Mouse (Mus musculus) T-helper 17 cell (primary cell): ENCODE measurements around the gene Gm28230.

Experiments
- in situ Hi-C, 2 experiments: fragments of 300-600 bp; cut with MboI, MseI; formaldehyde crosslinking; loops; 1 replicate in 1 of 2; 2 replicates in 1 of 2; pipeline ENCODE4 v1.15.1; 2025; ENCODE audit warnings: high pct_unique_total_duplicates in 2 of 2

Gene Gm28230

DNA sequence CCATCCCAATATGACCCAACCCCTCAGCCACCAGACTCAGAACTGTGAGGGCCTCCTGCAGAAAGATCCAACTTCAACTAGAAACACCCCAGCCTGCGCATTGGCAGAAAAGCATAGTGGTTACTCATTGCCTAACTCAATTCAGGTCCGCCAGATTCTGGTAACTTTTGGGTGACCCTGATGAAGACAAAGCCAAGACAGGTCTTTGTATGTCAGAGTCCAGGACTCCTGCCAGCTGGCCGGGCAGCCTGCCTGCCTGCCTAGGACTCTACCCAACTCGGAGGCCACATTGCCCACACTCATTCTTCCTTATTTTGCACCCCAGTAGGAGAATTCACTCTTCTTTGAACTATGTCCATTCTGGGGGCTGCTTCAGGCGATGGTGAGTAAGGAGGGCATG, at the start of gene Gm28230:
Gene Gm28230 (plus strand): TSS at position 178 of the 400 bp plus-strand sequence.
- in situ Hi-C loops, result loop anchor here in 1 of 2 experiments (25.0 kb wide), 2 partner anchors 861 to 1864 kb away; no protein-coding TSS in a partner anchor

DNA sequence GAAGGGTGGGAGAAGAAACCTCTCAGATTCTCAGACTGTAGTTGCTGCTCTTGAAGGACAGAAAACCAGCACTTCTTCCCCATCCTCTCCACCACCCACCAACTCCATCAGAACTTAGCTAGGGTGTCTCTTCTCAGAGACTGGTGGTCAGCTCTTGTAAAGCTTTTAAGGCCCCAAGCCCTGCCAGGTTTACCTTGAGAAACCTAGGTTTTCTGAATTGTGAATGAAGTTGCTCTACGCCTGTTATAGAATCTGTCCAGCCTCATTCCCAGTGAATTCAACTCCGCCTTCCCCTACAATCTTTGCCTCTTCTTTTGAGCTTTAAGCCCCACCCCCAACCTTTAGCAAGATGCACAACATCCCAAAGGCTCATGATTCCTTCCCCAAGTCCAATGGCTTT, 49.4 kb upstream of the Gm28230 start:
- in situ Hi-C loops, result loop anchor here (5.0 to 10.0 kb wide), 3 partner anchors 372 to 1105 kb away; no protein-coding TSS in a partner anchor

DNA sequence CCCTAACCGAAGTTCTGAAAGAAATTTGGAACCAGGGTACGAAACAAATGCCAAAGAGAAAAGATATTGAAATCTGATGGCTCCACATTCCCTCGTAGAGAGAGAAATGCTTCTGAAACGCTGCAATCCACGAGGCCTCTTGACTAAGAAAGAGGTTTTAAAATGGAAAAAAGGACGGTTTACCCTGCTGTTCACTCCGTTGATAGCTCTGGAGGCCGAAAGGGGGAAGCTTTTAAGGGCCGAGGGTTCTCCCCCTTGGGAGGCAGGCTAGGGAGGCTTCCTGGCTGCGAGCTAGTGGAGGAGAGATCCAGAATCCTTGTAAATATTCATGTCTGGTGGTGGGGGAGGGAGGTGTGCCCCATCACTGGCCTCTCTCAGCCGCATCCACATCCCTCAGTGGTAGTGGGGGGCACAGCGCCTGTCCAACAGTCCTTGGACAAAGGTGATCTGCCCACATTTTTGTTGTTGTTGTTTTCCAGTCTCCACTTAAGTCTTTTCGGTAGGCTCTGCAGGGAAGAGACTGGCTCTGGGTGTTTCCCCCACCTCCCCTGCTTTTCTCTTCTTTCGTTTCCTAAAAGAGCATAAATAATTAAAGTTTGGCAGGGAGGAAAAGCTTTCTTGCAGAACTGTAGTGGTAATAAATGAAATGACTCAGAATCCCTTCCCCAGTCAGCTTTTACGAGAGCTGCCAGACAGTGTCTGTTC, 47.5 kb upstream of the Gm28230 start, which contains the start of gene Hoxd11:
Gene Hoxd11 (plus strand): TSS at position 667 of the 705 bp plus-strand sequence.
- in situ Hi-C loops, result loop anchor here (5.0 to 10.0 kb wide), 3 partner anchors 374 to 1107 kb away; no protein-coding TSS in a partner anchor

DNA sequence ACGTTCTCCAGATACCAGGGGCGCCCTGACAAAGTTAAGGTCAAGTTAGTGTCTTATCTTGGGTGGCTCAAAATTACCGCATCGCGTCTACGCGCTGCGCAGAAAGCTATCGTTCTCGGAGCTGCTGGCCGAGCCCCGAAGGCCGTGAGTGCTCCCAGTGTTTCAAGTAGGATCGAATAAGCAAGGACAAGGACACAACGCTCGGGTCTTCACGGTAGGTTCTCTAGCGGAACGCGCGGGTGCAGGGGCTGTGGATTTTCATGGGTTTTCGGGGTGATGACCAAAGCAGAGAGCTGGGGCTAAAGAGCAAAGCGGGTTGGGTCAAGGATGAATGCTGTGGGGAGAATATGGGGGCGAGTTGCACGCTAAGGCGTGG, 46.9 kb upstream of the Gm28230 start:
- in situ Hi-C loops, result loop anchor here (5.0 to 10.0 kb wide), 3 partner anchors 375 to 1107 kb away; no protein-coding TSS in a partner anchor

DNA sequence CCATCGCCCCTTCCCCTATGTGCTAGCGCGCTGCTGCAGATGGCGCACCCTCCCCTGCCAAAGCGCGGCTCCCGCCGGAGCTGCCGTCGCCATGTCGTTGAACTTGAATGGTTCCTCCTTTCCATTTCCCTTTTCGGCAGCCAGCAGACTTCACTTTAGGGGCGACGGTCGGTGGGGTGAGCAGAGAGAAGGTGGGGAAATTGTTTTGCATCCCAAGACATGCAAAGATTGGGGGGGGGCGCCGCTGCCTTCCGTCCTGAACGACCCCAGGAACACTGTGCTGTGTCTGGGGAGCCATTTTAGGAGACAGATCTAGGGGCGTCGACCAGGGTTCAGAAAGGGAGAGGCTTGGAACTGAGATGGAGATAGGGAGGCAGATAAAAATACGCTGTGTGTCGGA, 46.5 kb upstream of the Gm28230 start:
- in situ Hi-C loops, result loop anchor here (5.0 to 10.0 kb wide), 3 partner anchors 375 to 1108 kb away; no protein-coding TSS in a partner anchor

DNA sequence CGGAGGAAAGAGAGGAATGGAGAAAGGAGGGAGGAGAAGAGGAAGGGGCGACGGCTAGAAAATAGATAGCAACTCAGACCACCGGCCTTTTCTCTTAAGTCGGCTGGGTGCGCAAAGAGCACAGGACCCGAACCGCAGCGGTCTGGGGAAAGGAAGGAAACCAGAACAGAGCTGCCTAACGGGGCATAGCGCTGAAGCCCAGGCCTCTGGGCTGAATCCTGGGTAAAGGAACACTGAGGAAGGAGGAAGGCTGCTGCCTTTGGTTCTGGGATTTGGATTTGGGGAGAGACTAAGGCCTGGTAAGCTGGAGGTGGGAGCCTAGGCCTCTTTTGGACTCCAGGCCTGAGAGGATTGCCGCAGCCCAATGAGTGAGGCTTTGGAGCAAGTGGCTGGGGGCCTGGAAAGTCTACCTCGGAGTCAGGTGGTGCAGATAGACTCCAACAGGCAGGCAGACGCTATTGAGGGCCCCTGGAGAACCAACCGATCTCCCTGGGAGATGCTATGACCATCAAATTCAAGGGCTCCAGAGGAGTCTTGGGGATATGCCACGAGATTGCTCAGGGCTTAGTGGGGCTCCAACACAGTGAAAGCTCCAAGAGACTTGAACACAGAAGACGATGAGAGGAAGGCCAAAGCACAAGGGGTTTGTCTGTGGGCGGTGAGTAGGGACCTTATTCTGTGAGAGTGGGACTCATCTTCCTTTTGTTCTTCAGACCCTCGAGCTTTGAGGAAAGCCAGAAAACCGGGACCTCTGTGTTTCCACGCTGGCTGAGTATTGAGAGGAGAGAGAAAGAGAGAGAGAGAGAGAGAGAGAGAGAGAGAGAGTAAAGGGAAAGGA, 45.7 kb upstream of the Gm28230 start:
- in situ Hi-C loops, result no loop called here

DNA sequence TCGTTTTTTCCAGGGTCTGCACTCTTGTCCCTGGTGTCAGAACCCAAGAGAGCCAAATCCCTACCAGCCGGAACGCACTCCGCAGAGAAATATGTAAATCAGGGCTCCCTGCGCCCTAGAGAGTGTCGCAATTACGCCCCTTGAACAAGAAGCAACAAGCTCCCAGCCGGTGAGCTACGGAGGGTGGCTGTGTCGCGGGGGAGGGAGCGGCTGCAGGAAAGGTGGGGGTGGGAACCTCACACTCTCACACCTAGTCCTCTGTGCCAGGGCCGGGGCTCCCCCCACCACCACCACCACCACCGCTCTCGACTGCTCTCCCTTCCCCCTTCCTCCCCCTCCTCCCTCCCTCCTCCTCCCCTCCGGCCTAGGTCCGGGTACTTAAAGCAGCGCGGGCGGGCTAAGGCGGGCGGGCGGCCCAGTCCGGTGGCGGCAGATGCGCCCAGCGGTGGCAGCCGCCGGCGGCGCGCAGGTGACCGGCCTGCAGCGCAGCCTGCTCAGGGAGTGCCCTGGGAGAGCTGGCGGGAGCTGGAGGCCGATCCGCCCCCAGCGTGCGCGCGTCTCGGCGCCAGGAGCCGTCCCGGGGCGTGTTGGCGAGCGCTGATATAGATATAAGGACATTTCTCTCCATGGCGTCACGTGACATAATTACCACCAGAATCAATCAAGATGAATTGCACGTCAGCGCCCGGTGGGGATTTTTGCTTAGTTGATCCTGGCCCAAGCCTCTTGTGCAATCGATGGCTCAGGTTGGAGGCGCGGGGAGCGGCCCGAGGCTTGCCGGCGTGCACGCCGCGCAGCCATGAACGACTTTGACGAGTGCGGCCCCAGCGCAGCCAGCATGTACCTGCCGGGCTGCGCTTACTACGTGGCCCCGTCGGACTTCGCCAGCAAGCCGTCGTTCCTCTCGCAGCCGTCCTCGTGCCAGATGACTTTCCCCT, 44.7 kb upstream of the Gm28230 start:
- in situ Hi-C loops, result no loop called here

DNA sequence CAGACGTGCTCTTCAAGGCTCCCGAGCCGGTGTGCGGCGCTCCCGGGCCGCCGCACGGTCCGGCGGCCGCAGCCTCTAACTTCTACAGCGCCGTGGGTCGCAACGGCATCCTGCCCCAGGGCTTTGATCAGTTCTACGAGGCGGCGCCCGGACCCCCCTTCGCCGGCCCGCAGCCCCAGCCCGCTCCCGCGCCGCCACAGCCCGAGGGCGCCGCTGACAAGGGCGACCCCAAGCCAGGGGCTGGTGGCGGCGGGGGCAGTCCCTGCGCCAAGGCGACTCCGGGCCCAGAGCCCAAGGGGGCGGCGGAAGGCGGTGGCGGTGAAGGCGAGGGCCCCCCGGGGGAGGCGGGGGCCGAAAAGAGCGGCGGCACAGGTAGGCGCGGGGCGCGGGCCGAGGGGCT, 43.7 kb upstream of the Gm28230 start:
- in situ Hi-C loops, result no loop called here

DNA sequence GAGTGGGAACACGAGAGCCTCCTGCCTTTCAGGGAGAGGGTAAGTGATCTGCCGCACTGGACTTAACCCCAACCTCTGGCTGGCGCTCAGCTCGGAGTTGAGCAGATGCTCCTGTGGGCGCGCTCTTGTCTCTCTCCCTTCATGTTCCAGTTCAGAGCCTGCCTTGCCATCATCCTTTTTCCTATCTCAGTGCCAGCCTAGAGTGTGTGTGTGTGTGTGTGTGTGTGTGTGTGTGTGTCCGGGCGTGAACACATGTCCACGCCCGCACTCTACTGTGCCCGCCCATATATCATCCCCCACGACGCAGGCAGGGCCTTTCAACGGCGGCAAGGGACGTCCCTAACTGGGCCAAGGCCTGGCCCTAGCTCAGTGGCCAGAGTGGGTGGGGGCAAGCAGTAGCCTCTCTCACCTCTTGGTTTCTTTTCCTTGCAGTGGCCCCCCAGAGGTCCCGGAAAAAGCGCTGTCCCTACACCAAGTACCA, 43.0 kb upstream of the Gm28230 start:
- in situ Hi-C loops, result no loop called here

DNA sequence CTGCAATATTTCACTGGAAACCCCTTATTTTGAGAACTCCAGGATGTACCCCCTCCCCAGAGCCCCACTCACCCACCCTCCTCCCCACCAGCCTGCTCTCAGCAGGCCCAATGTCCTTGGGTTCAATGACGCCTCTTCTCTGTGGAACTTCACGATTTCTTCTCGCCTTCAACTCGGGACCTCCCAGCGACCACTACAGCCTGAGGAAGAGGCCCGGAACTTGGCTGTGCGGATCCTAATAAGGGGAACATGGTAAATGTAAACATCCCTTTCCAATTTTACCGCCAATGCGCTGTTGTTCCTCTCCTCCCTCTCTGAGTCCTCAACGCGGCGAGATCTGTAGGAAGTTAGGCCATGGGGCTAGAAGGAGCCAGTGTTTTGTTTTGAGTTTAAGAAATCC, 42.4 kb upstream of the Gm28230 start:
- in situ Hi-C loops, result no loop called here

DNA sequence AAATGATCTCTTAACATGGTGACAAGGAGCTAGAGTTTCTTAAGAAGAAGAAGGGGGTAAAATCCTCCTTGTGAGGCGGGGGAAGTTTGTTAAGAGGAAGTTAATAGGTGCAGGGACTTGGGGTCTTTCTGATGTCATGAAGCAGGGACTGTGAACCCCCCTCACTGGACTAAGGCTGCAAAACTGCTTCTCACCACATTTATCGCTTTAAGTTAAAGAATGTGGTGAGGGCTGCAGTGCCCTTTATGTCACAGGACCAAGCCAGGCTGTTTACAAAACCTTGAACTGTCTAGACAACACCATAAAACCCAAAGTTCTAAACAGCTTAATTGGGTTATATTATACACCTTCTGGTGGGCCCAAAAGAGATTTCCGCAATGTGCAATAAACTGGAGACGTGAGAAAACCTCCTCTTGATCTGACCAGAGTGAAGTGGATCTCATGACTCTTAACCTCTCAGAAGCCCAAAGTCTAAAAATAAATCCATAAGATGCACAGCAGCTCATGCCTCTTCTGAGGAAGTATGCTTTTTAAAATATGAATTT, 41.4 kb upstream of the Gm28230 start:
- in situ Hi-C loops, result no loop called here

DNA sequence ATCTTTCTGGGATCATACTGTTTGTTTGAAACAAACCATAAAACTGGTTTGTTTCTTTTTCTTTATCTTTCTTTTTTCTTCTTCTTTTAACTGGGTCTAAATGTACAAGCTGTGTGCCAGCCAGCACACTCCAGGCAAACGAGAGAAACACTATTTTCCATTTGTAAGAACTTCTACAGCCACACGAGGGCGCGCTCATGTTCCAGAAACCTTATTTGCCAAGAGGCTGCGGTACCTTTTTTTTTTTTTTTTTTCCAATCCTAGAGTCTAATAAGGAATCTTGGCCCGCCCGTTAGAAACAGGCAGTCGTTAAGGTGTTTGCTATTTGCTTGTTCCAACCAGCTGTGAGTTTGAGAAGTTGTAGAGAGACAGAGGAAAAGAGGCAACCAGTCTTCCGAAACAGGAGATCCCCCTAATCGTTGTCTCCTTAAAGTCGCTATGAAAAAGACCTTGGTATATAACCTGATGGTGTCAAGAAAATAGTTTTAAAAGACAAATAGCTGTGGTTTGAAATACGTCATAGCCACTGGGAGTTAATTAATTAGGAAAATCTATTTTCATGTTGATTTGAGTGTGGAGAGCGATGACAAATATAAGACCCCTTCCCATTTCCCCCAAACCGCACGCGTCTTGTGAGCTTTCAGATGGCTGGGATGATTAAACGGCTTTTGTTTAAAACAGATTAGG, 40.1 kb upstream of the Gm28230 start:
- in situ Hi-C loops, result no loop called here

DNA sequence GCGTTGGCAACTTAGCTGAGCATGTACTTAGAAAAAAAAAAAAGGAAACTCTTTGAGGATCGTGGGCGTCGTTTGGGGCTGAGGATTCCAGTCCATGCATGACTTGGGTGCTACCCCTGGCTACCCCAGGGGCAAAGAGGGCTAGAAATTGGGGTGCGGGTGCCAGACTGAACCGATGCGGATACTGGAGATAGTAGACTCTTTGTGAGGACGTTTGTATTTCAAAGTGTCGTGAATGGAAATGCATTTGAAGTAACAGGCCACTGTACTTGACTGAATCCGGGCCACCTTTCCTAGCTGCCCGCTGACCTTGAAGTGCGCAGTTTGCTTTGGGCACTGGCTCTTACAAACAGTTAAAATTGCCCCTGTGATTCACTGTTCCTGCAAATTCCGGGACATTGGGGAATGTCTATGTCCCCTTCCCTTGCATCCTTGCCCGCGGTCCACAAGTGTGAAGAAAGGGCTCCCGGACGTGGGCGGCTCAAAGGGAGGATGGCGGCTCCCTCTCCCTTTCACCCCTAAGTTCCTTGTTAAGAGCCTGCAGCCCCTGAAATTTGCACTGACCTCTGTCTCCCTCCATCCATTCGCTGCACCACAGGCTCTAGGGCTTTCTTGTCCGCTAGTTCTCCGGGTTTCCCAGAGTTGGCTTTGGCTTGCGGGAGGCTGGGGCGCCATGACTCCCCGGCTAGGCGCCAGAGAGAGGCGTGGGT, 39.4 kb upstream of the Gm28230 start:
- in situ Hi-C loops, result no loop called here

DNA sequence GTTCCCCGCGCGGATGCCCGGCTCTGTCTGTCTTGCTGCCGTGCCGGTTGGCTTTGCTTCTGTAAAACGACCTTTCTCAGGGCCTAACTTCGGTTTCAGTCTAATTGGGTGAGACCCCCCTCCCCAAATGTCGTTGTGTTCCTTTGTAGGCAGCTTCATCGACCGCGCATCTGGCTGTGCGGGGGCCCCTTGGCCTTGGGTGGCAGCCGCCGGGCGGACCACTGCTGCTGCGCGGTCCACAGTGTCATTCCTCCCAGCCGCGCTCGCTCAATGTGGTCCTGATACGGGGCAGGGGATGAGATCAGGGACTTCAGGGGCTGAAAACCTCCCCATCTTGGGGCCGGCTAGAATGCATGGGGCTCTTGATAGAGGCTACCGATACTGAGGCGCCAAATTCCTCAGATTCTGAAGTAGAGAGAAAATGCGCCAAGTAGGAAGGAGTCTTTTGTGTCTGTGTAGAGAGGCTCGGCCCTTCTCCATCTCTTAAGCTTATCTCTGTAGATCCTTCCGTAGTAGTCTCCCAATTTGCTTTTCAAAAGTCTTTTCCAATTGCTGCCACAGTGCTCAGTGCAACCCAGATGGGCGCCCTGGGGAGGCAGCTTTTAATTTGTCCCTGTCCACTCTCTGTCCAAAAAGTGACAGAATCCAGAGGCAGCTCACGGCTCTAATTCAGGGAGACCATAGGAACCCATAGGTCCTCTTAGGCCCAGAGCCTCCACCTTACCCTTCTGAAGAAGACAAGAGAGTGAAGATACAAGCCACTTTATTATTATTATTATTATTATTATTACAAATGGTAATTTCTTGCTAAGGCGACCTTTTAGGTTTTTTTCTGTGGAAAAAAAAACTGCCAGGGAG, 38.6 kb upstream of the Gm28230 start:
- in situ Hi-C loops, result no loop called here

DNA sequence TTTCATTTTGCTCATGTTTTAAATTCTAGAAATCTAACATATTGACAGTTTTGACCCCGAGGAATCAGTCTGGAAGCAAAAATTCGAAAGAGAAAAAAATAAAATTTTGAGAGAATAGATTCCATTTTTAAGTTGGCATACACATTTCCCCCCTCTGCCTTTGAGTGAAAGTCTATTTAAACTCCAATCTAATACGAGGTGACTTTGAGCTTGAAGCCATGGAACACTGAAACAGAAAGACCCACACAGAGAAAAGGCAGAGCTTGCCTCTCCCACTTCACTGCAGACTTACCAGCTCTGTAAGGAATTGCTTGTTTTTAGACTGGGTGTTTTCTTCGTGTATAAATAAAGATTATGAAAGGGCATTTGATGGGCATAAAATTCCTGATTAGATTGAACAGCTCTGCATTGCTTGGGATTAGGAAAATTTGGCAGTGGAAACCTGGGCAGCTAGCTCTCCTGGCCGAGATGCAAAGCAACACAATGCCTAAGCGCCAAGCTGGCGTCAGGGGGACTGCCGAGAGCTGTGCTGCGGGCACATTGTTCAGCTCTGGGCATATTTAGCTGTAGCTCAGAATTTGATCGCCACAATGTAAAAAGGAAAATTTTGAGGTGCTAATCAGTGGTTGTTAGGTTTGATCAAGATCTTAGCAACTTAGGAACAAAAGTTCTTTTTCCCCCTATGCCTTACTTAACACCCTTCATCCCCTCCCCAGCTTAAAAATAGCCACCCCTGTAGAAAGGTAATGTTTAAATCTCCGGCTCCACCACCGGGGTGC, 37.5 kb upstream of the Gm28230 start:
- in situ Hi-C loops, result no loop called here

DNA sequence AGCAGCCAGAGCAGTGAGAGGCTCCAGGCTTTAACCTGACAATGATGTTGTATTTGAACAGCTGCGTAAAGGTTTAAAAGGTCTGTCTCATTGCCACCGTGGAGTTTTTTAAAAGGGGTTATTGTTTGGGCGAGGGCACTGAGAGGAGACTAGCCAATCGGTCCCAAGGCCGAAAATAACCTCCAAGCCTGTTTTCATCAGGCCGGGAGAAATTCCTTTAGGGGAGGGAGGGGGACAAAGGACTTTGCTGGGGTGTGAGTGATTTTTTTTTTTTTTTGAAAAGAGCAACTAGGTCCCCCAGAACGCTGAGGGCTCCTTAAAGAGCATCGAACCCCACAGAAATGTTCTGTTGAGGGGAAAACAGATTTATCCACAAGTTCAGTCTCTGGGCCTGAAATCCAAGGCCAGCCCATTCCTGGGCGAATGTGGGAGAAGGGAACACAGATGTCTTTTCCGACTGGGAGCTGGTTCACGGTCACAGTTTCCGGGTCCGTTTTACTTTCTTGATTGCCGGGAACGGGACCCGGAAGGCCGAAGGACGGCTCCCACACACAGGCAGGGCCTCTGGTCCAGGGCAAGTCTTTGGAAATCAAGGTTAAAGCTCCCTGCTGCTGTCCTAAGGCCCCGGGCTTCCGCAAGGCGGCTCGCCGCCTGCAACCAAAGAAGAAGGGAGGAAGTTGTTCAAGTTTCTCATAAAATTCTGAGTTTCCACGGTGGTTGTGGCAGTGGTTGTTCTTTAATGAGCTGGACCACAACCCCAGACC, 36.8 kb upstream of the Gm28230 start:
- in situ Hi-C loops, result loop anchor here in 1 of 2 experiments (10.0 kb wide), 1 partner anchor 625 kb away; no protein-coding TSS in a partner anchor

DNA sequence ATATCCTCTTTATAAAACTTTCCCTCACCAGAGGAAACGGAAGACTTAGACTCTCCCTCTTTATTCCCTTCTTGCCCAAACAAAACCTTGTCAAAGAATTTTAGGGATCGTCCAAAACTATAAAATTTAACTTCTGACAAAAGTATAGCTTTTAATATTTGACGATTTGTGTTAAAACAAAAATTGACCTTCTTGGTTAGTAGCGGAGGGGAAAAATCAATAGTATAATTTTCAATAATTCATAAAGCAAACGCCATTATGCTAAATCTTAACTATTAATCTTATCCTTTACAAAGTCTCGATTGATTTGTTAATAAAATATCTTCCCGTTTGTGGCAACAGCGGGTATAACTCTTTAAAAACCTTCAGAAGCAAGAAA, 36.2 kb upstream of the Gm28230 start:
- in situ Hi-C loops, result loop anchor here in 1 of 2 experiments (10.0 kb wide), 1 partner anchor 624 kb away; no protein-coding TSS in a partner anchor
